ENCODE assay signal across 8 mouse cellular contexts in genomic region chr7:141474160-141474559, GRCm38 (mm10). TPM values are rescaled to one million over a fixed set of nuclear protein-coding genes. Genes with fewer than 3 reads are reported as not detected.
DNase-seq lines count a peak whose midpoint lies in the region; ATAC-seq and TF ChIP-seq lines count a peak whose summit lies in the region.

No protein-coding gene starts in this region.

- H3K9me3 ChIP-seq in embryonic facial prominence, embryonic 12.5 days = no peaks in the 10 kb centered on the region
- H3K9me3 ChIP-seq in hindbrain, postnatal 0 days (ENCODE audit: low read length) = no peaks in the 10 kb centered on the region
- no peaks in the 10 kb centered on the region for H3K9me3 ChIP-seq in midbrain, postnatal 0 days (ENCODE audit: low read length)

- peak overlapping the region; percentile 81 for H3K4me2 ChIP-seq in embryonic facial prominence, embryonic 12.5 days (replicated peaks)
- peak overlapping the region; percentile 77 for H3K4me2 ChIP-seq in hindbrain, postnatal 0 days (ENCODE audit: low read depth, low read length)
- peak overlapping the region; percentile 93 for H3K4me2 ChIP-seq in midbrain, postnatal 0 days (ENCODE audit: low read depth, low read length, poor library complexity, severe bottlenecking)

- peaks cover 36% of the 10 kb centered on the region for H3K36me3 ChIP-seq in embryonic facial prominence, embryonic 12.5 days
- peaks cover 12% of the 10 kb centered on the region for H3K36me3 ChIP-seq in hindbrain, postnatal 0 days (ENCODE audit: insufficient read depth, low read length)
- H3K36me3 ChIP-seq in midbrain, postnatal 0 days (ENCODE audit: insufficient read depth, low read length) = peaks cover 22% of the 10 kb centered on the region

- H3K4me3 ChIP-seq in layer of hippocampus, adult 2 months = peak overlapping the region; percentile 86
- peak overlapping the region; percentile 80 for H3K4me3 ChIP-seq in embryonic facial prominence, embryonic 12.5 days
- peak overlapping the region; percentile 60 for H3K4me3 ChIP-seq in hindbrain, postnatal 0 days (ENCODE audit: low read length)
- peak overlapping the region; percentile 74 for H3K4me3 ChIP-seq in midbrain, postnatal 0 days (ENCODE audit: low read depth, low read length)

- H3K27ac ChIP-seq in layer of hippocampus, adult 2 months = peak overlapping the region; percentile 99; the same call in 1 of the 2 replicates
- H3K27ac ChIP-seq in embryonic facial prominence, embryonic 12.5 days = no peak overlapping the region
- H3K27ac ChIP-seq in hindbrain, postnatal 0 days = no peak overlapping the region
- H3K27ac ChIP-seq in midbrain, postnatal 0 days (ENCODE audit: low read depth, low read length) = no peak overlapping the region

- DNase-seq in layer of hippocampus, adult 2 months (ENCODE audit: low spot score in 2 of 2) = no peak
- DNase-seq in layer of hippocampus, postnatal 25 days (ENCODE audit: extremely low spot score in 1 of 2, low spot score in 1 of 2) = no peak
- no peak for DNase-seq in hindbrain, postnatal 0 days (ENCODE audit: low spot score)
- no peak for DNase-seq in midbrain, postnatal 0 days (ENCODE audit: low spot score)
- no peak for DNase-seq in left cerebral cortex, postnatal 25 days (ENCODE audit: low spot score in 2 of 2)
- DNase-seq in kidney, adult 18-20 months = no peak
- DNase-seq in Muller cell, postnatal 12 days (ENCODE audit: inconsistent ontology term) = no peak

- intact Hi-C loops in left cerebral cortex, postnatal 25 days (cut with DNase I) = no loop called here

- peaks cover 53% of the 10 kb centered on the region for H3K4me1 ChIP-seq in embryonic facial prominence, embryonic 12.5 days
- peaks cover 21% of the 10 kb centered on the region for H3K4me1 ChIP-seq in hindbrain, postnatal 0 days (ENCODE audit: insufficient read depth, low read length)
- H3K4me1 ChIP-seq in midbrain, postnatal 0 days (ENCODE audit: insufficient read depth, low read length) = peaks cover 11% of the 10 kb centered on the region

- WGBS in embryonic facial prominence, embryonic 12.5 days = 10% methylated on average over 5 of the region's 5 CpGs
- WGBS in hindbrain, postnatal 0 days = 14% methylated on average over 5 of the region's 5 CpGs
- 12% methylated on average over 5 of the region's 5 CpGs for WGBS in midbrain, postnatal 0 days

- no peaks in the 10 kb centered on the region for H3K27me3 ChIP-seq in embryonic facial prominence, embryonic 12.5 days
- no peaks in the 10 kb centered on the region for H3K27me3 ChIP-seq in hindbrain, postnatal 0 days (ENCODE audit: insufficient read depth, low read length)
- peaks cover 12% of the 10 kb centered on the region for H3K27me3 ChIP-seq in midbrain, postnatal 0 days (ENCODE audit: insufficient read depth, low read length)

- no peak for ATAC-seq in embryonic facial prominence, embryonic 12.5 days (ENCODE audit: insufficient number of reproducible peaks, insufficient read depth, low FRiP score, low TSS enrichment)
- ATAC-seq in hindbrain, postnatal 0 days = no peak
- no peak for ATAC-seq in midbrain, postnatal 0 days (ENCODE audit: low FRiP score)

- no peak for TF ChIP-seq CTCF in layer of hippocampus, adult 2 months (conservative IDR thresholded peaks at IDR 0.05)
- no peak for TF ChIP-seq CTCF in hindbrain, postnatal 0 days (IDR thresholded peaks at IDR 0.05; ENCODE audit: low read depth)
- TF ChIP-seq CTCF in midbrain, postnatal 0 days (IDR thresholded peaks at IDR 0.05) = no peak

- peak overlapping the region; percentile 73 for H3K9ac ChIP-seq in embryonic facial prominence, embryonic 12.5 days
- H3K9ac ChIP-seq in hindbrain, postnatal 0 days (replicated peaks; ENCODE audit: low read length) = peak overlapping the region; percentile 87
- H3K9ac ChIP-seq in midbrain, postnatal 0 days (replicated peaks; ENCODE audit: low read length, poor library complexity, severe bottlenecking) = peak overlapping the region; percentile 87

RNA-seq across cellular contexts. Expression of gene Polr2l, which starts 0.8 kb away (rescaled TPM):
- 10 to 100 TPM; 38.7 TPM for total RNA-seq in layer of hippocampus, adult 2 months (2021)
- total RNA-seq in layer of hippocampus, postnatal 25 days (2021) = 10 to 100 TPM; 40.9 to 47.2 TPM
- 66.2 and 68.9 TPM in 2 replicates for polyA plus RNA-seq in embryonic facial prominence, embryonic 12.5 days (2016; fragmentation: Nextera tagmentation; extraction: Ambion mirVana)
- total RNA-seq in hindbrain, postnatal 0 days (2014; rRNA removed) = 25.5 and 46.1 TPM in 2 replicates
- 75.9 and 81.6 TPM in 2 replicates for polyA plus RNA-seq in hindbrain, postnatal 0 days (2015; fragmentation: Nextera tagmentation; extraction: Ambion mirVana)
- total RNA-seq in midbrain, postnatal 0 days (2014; rRNA removed) = 27.0 and 28.9 TPM in 2 replicates
- 77.9 and 78.5 TPM in 2 replicates for polyA plus RNA-seq in midbrain, postnatal 0 days (2015; fragmentation: Nextera tagmentation; extraction: Ambion mirVana)
- total RNA-seq in left cerebral cortex, postnatal 25 days (2021) = 10 to 100 TPM; 40.8 to 45.7 TPM

RNA-seq across cellular contexts. Expression of gene Tspan4, which starts 0.9 kb away (rescaled TPM):
- 10 to 100 TPM; 13.6 to 13.7 TPM for total RNA-seq in layer of hippocampus, adult 2 months (2021)
- 10 to 100 TPM; 12.2 to 14.3 TPM for total RNA-seq in layer of hippocampus, postnatal 25 days (2021)
- 36.8 and 43.3 TPM in 2 replicates for polyA plus RNA-seq in embryonic facial prominence, embryonic 12.5 days (2016; fragmentation: Nextera tagmentation; extraction: Ambion mirVana)
- 101 and 119 TPM in 2 replicates for total RNA-seq in hindbrain, postnatal 0 days (2014; rRNA removed)
- polyA plus RNA-seq in hindbrain, postnatal 0 days (2015; fragmentation: Nextera tagmentation; extraction: Ambion mirVana) = 78.2 and 83.9 TPM in 2 replicates
- total RNA-seq in midbrain, postnatal 0 days (2014; rRNA removed) = 91.4 and 94.8 TPM in 2 replicates
- 68.1 and 75.7 TPM in 2 replicates for polyA plus RNA-seq in midbrain, postnatal 0 days (2015; fragmentation: Nextera tagmentation; extraction: Ambion mirVana)
- total RNA-seq in left cerebral cortex, postnatal 25 days (2021) = 10 to 100 TPM; 13.8 to 16.6 TPM

RNA-seq across cellular contexts. Expression of gene Cd151, which starts 7.0 kb away (rescaled TPM):
- total RNA-seq in layer of hippocampus, adult 2 months (2021) = 10 to 100 TPM; 23.4 to 25.1 TPM
- 10 to 100 TPM; 25.7 TPM for total RNA-seq in layer of hippocampus, postnatal 25 days (2021)
- polyA plus RNA-seq in embryonic facial prominence, embryonic 12.5 days (2016; fragmentation: Nextera tagmentation; extraction: Ambion mirVana) = 17.0 and 19.6 TPM in 2 replicates
- total RNA-seq in hindbrain, postnatal 0 days (2014; rRNA removed) = 62.6 and 79.4 TPM in 2 replicates
- polyA plus RNA-seq in hindbrain, postnatal 0 days (2015; fragmentation: Nextera tagmentation; extraction: Ambion mirVana) = 16.1 and 18.5 TPM in 2 replicates
- 46.4 and 52.9 TPM in 2 replicates for total RNA-seq in midbrain, postnatal 0 days (2014; rRNA removed)
- 13.6 and 15.0 TPM in 2 replicates for polyA plus RNA-seq in midbrain, postnatal 0 days (2015; fragmentation: Nextera tagmentation; extraction: Ambion mirVana)
- total RNA-seq in left cerebral cortex, postnatal 25 days (2021) = 10 to 100 TPM; 25.3 to 29.6 TPM

RNA-seq across cellular contexts. Expression of gene Cracr2b, which starts 13.3 kb away (rescaled TPM):
- 1 to 10 TPM; 4.1 to 6.7 TPM for total RNA-seq in layer of hippocampus, adult 2 months (2021)
- total RNA-seq in layer of hippocampus, postnatal 25 days (2021) = 1 to 10 TPM; 2.1 to 4.2 TPM
- 12.8 and 13.3 TPM in 2 replicates for polyA plus RNA-seq in embryonic facial prominence, embryonic 12.5 days (2016; fragmentation: Nextera tagmentation; extraction: Ambion mirVana)
- 2.1 and 5.0 TPM in 2 replicates for total RNA-seq in hindbrain, postnatal 0 days (2014; rRNA removed)
- polyA plus RNA-seq in hindbrain, postnatal 0 days (2015; fragmentation: Nextera tagmentation; extraction: Ambion mirVana) = 6.7 and 9.1 TPM in 2 replicates
- 4.0 and 5.3 TPM in 2 replicates for total RNA-seq in midbrain, postnatal 0 days (2014; rRNA removed)
- 5.3 and 5.9 TPM in 2 replicates for polyA plus RNA-seq in midbrain, postnatal 0 days (2015; fragmentation: Nextera tagmentation; extraction: Ambion mirVana)
- total RNA-seq in left cerebral cortex, postnatal 25 days (2021) = 1 to 10 TPM; 2.5 to 4.1 TPM

RNA-seq across cellular contexts. Expression of gene Pnpla2, which starts 19.2 kb away (rescaled TPM):
- total RNA-seq in layer of hippocampus, adult 2 months (2021) = 10 to 100 TPM; 25.1 to 28.3 TPM
- 10 to 100 TPM; 23.2 to 30.4 TPM for total RNA-seq in layer of hippocampus, postnatal 25 days (2021)
- 13.9 and 14.6 TPM in 2 replicates for polyA plus RNA-seq in embryonic facial prominence, embryonic 12.5 days (2016; fragmentation: Nextera tagmentation; extraction: Ambion mirVana)
- 8.5 and 10.0 TPM in 2 replicates for total RNA-seq in hindbrain, postnatal 0 days (2014; rRNA removed)
- polyA plus RNA-seq in hindbrain, postnatal 0 days (2015; fragmentation: Nextera tagmentation; extraction: Ambion mirVana) = 20.0 and 22.4 TPM in 2 replicates
- 6.5 and 7.0 TPM in 2 replicates for total RNA-seq in midbrain, postnatal 0 days (2014; rRNA removed)
- 22.2 and 24.5 TPM in 2 replicates for polyA plus RNA-seq in midbrain, postnatal 0 days (2015; fragmentation: Nextera tagmentation; extraction: Ambion mirVana)
- 10 to 100 TPM; 21.4 to 28.6 TPM for total RNA-seq in left cerebral cortex, postnatal 25 days (2021)
